Mouse (Mus musculus) mouse embryonic stem cell (cell line): ENCODE data around the gene Vash1.

ENCODE experiments used
- in situ Hi-C, 2 experiments: fragments of 300-500 bp; cut with MboI; formaldehyde crosslinking; loops; 1 replicate in 1 of 2; 3 replicates in 1 of 2; pipeline ENCODE4 v1.14.3; 2019 to 2020; ENCODE audit warnings: low sequenced_read_pairs in 2 of 2, low pct_unique_long_range_greater_than_20kb in 1 of 2, mixed read lengths in 1 of 2; ENCODE audit not compliant: unreplicated experiment in 1 of 2

Gene Vash1

GRCm38 (mm10) chr12:86680591-86681193 lies 2.2 kb downstream of the Vash1 start:
- in situ Hi-C loops = no loop called here

GRCm38 (mm10) chr12:86681626-86682025 lies 3.1 kb downstream of the Vash1 start:
- in situ Hi-C loops = no loop called here

GRCm38 (mm10) chr12:86682178-86682577 lies 3.7 kb downstream of the Vash1 start:
- in situ Hi-C loops = no loop called here

DNA sequence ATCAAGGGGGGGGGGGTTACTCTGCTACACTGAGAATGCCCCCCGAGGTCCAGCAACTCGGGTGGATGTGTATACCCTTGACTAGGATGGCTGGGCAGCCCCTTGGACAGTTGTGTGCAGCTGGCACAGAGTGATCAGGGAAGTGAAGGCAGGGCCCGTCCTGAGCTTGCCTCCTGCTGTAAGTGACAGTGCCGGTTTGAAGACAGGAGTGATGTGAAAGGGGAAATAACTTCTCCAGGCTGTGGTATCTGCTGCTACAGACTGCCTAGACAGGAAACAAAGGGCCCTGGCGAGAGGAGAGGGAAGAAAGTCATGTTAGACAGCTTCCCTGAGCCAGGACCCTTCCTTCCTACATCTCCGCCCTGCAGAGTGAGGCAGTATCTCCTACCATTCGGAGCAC lies 5.2 kb downstream of the Vash1 start:
- in situ Hi-C loops = no loop called here

GRCm38 (mm10) chr12:86685275-86685674 lies 6.8 kb downstream of the Vash1 start:
- in situ Hi-C loops = no loop called here

DNA sequence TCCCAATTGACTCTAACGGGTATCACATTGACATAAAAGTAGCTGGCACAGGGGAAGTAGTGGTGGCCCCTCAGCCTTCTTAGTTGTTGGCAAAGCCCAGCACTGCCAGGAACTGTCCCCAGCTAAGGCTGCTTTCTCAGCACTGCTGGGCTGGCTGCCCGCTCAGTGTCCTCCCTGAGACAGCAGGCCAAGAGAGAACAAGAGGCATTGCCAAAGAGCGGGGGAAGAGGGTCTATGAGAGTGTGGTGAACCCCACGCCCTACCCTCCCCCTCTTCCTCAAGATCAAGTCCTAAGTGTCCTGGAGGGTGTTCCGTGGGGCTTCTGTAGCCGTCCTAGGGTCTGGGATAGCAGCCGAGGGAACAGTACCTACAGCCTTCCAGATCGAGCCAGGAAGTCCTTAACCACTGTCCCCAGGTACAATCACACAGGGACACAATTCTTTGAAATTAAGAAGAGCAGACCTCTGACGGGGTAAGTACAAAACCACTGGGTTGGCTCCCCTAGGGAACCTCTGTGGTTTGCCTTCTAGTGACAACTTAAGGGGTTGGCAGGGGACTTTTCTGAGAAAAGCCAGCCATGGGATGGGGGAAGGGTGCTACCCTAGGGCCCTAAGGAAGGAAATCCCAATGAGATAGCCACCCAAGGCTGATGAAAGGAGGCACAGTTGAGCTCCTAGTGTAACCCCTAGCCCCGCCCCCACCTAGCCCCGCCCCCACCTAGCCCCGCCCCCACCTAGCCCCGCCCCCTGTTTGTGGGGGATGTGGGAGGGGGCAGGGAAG lies 8.2 kb downstream of the Vash1 start:
- in situ Hi-C loops = no loop called here

- in situ Hi-C loops = no loop called here
Observed at GRCm38 (mm10) chr12:86687445-86687955, 9.0 kb downstream of the Vash1 start.

GRCm38 (mm10) chr12:86687971-86688573 lies 9.6 kb downstream of the Vash1 start:
- in situ Hi-C loops = no loop called here

GRCm38 (mm10) chr12:86688917-86689316 lies 10.4 kb downstream of the Vash1 start:
- in situ Hi-C loops = no loop called here

DNA sequence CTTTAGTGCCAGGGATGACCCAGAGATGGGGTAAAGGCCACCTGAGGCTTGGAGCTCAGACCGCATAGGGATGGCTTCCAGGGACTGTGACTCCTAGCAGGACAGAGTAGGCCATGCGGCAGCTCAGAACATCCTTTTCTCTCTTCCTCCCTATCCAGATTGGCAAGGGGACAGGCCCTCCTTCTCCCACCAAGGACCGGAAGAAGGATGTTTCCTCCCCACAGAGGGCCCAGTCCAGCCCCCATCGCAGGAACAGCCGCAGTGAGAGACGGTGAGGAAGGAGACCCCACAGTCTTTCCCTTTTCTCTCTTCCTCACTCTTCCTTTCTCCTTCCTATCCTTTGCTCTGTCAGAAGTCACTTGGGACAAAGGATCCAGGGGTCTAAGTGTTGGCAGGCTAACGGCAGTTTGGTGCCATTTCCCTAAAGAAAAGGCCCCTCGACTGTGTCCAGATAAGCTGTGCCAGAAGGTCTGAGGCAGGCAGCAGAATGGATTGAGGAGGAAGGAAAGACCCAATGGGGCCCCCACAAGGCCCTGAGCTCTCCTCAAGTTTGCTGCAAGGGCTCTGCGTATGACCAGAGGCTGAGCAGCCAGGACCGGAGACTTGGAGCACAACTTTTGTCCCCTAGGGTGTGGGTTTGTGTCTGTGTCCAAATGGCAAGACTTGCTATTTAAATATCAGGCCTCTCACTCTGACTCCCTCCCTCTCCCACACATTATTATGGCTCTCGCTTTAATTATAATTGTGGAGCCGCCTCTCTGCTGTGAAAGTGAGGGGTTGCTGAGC lies 12.4 kb downstream of the Vash1 start:
- in situ Hi-C loops = no loop called here

- in situ Hi-C loops = no loop called here
Observed at GRCm38 (mm10) chr12:86692471-86693356, 14.2 kb downstream of the Vash1 start.

DNA sequence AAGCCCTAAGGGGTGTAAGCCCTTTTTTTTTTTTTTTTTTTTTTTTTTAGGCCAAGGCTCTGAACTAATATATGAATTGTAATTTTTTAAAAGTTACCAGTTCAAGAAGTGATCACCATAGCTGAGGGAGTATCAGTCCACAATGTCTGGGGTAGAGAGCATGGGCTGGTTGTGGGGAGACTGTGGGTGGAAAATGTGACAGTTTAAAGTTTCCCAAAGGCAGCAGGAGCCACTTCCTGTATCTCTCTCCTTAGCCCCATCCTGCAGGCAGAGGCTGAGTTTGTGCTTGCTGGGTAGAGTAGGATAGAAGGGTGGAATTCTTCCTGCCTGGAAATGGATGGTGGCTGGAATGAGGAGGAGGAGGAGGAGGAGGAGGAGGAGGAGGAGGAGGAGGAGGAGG lies 14.9 kb downstream of the Vash1 start:
- in situ Hi-C loops = no loop called here

- in situ Hi-C loops = no loop called here
Observed at GRCm38 (mm10) chr12:86694441-86694840, 15.9 kb downstream of the Vash1 start.

- in situ Hi-C loops = no loop called here
Observed at GRCm38 (mm10) chr12:86697996-86698395, 19.5 kb downstream of the Vash1 start.

GRCm38 (mm10) chr12:86698537-86698936 lies 20.0 kb downstream of the Vash1 start:
- in situ Hi-C loops = no loop called here

DNA sequence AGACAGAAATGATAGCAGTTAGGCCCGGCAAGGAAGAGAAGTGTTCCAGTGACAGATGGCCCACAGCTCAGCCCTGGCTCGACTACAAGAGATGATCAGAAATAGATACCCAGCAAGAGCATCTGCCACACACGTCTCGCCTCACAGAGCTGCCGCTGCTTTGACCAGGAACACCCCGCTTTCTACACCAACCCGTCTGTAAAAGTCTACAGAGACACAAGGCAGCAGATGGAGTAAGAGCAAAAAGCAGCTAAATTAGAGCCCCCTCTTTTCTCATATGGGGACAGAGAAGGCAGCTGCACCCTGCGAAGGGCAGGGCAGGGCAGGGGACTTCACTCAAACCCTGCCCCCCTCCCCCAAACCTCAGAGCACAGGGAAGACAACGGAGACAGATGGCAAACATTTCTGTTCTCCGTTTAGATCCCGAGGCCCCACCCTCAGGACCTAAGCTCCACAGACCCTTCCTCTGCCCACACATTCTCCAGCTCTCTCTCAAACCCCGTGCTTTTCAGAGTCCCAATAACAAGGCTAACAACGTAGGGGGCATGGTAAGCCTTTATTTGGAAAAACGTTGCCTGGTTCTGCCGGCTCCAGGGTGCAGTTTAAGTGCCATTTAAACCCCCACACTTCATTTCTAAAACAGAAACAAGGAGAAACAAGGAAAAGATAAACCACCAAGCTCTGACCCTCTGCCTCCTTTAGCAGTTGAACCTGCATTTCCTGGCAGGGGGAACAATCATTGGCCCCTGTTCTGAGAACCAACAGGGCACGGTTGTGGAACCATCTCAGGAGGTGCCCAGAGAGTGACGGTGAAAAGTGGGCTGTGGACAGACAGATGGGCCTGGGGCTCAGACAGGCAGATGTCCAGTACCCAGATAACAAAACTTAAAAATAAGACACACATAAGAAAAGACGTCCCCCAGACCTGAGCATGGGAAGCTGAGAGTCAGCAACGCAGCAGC lies 21.7 kb downstream of the Vash1 start:
- in situ Hi-C loops = no loop called here

DNA sequence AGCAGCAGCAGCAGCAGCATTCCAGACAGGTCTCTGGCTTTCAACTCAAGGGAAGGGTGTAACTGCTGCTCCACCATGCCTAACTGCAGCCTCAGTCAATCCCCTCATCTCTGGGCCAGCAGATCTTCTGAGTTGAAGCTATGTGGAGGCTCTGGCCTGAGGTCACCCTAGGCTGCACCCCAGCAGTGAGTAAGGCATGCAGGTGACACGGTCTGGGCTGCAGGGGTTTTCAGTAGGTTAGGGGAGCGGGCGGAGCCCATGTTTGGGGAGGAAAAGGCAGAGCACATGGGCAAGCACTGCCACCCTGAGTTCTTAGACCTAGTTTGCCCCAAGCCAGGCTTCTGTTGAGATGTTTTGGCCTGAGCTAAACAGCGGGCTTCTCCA lies 22.4 kb downstream of the Vash1 start:
- in situ Hi-C loops = no loop called here
